Mouse (Mus musculus) bone marrow, adult 2 months (tissue): ENCODE measurements at regions not wholly inside any gene's neighbourhood (a gene's known extent, or its start where the extent isn't known, plus 50 kb on each side); places are given as distances from the start of the nearest gene placed in this dataset.

ENCODE experiments used
- CTCF ChIP-seq: fragments of 200-500 bp; IDR thresholded peaks from 2 replicates; pipeline ENCODE4 v1.5.1; 2011; ENCODE audit warnings: low read length, control low read depth; ENCODE audit not compliant: control insufficient read depth, insufficient read depth
- POLR2A ChIP-seq: fragments of 200-500 bp; IDR thresholded peaks from 2 replicates; pipeline ENCODE4 v1.6.1; 2011; ENCODE audit warnings: low read depth, mild to moderate bottlenecking, control low read depth, low read length, borderline replicate concordance; ENCODE audit not compliant: control insufficient read depth

- TF ChIP-seq POLR2A, result no peak
- TF ChIP-seq CTCF, result no peak
Measured at GRCm38 (mm10) chr7:73637810-73638125, 96.1 kb upstream of the Chd2 start.
